Mouse (Mus musculus): ENCODE results near the gene Mrap2.

Gene Mrap2

DNA sequence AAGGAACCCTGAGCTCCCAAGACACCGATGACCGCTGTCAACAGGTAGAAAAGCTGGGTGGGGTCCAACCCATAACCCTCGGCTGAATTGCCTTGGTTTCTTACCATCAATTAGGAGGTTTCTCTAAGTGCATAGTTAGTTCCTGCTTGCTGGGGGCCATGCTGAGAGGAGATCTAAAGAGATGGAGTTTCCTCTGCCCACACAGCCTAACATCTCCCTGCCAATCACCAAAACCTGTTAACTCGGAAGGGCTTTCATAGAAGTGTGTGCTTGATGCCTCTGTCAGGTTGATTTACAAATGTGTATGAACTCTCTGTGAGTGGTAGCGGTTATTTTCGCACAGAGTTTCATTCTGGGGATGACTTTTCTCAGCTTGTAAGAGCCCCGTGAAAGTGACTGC is 34.4 kb downstream of the Mrap2 start:
- DNase-seq (ENCODE audit: low spot score in 2 of 2) = no peak

DNA sequence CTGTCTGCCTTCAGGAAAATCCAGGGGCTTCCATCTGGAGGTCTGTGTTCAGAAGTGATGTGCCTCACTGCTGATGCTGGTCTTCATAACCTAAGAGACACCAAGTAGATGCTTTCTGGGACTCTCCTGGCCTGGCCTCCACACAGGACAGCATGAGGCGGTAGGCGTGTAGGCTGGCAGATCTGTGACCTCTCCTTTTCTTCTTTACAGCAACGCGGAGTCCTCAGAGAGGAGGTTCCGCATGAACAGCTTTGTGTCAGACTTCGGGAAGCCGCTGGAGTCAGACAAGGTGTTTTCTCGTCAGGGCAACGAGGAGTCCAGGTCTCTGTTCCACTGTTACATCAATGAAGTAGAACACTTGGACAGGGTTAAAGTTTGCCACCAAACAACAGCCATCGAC is 38.1 kb downstream of the Mrap2 start:
- no peak for DNase-seq (ENCODE audit: low spot score in 2 of 2)

DNA sequence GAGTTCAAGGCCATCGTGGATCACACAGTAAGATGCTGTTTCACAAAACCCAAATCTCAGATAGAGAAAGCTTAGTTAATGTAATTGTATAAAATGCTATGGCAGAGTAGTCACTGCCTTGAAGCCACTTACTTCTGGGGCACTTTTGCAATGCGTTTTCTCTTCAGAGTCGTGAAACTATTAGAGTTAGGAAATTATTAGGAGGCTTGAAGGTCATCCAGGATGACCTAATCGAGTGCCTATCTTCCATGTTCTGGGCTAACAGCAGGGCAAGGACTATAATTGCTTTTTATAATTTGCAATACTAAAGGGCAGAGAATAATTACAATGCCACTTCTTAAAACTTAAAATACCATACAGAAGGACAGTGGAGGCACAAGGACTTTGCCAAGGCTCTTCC is 43.2 kb downstream of the Mrap2 start:
- no peak for DNase-seq (ENCODE audit: low spot score in 2 of 2)

DNA sequence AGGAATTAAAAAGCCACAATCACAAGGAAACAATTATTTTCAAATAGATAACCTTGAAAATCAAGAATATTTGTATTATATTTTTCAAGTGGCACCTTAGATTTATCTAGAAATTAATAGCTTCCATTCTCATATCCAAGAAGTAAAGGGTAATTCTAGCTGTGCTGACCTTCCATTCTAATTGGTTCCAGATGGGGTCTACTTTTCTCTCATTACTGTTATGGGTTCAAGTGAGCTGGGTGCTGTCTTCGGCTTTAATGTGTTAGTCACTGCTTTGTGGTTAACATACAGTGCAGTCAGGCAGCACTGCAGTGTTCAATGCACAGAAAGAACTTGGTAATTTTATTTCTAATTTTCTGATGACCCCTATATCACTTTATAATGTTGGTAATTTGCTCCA is 49.6 kb downstream of the Mrap2 start:
- no peak for DNase-seq (ENCODE audit: low spot score in 2 of 2)

DNA sequence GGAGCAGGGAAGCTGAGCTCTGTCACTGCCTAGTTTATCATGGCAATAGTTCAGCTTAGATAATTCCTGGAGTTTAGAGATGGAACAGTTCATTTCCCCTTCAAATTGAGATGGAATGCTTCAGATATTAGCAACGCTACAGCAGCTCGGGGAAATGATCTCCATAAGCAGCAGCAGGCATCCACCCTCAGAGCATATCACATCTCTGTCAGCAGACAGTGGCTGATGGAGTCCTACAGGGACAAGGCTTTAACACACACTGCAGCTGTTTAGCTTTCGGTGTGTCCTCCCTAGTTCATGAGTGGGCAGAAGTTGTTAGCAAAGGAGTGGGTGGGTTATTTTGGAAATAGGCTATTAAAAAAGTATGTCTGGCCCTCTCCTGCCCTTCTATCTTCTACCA is 53.2 kb downstream of the Mrap2 start:
- no peak for DNase-seq (ENCODE audit: low spot score in 2 of 2)

DNA sequence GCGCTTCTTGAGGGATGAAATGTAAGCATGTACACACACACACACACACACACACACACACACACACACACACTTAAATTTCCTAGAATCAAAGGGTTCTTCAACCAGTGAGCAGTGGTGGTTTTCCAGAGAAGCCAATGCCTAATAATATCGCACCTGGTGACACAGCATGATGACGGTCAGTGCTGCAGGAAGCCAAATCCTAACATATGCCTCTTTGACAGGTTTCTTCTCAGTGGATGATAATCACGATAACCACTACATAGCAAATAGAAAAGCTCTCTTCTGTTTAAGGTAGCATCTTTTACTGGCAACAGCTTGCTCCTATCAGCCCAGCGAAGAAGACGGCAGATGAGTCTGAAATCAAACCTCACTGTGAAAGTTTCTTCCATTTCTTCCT is 53.9 kb downstream of the Mrap2 start:
- no peak for DNase-seq (ENCODE audit: low spot score in 2 of 2)

DNA sequence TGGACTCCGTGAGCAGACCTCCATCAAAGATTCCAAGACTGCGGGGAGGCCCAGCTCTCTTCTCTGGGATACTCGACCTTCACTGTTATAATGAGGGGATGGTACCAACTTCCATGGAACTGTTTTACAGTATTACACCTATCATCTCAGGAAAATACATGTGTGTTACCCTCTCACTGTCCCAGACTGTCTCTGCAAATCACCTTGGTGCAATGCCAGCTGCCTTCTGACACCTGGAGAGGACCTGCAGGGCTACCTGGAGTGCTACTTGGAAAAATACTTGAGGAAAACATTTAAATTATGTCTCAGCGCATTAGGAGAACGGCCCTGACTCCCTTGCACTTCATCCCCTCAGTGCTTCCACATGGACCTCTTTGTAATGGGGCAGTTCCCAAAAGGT is 56.3 kb downstream of the Mrap2 start:
- DNase-seq (ENCODE audit: low spot score in 2 of 2) = no peak

DNA sequence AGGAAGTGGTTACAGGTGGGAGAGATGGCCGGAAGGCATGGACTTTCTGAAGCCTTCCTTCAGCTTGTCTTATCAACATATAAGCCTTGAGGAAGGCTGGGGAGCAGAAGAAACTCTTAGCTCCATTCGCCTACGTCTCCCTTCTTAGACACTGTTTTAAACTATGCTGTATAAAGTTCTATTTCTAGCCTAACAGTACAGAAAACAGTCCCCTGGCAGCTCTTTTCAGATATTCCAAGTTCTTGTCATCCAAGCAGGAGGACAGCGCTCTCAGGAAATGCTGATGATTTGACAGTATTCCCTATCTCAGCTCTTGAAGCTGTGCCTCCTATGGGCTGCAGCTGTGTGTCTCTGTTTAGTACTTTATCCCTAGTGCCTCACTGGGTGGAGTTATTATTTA is 56.8 kb downstream of the Mrap2 start:
- no peak for DNase-seq (ENCODE audit: low spot score in 2 of 2)

DNA sequence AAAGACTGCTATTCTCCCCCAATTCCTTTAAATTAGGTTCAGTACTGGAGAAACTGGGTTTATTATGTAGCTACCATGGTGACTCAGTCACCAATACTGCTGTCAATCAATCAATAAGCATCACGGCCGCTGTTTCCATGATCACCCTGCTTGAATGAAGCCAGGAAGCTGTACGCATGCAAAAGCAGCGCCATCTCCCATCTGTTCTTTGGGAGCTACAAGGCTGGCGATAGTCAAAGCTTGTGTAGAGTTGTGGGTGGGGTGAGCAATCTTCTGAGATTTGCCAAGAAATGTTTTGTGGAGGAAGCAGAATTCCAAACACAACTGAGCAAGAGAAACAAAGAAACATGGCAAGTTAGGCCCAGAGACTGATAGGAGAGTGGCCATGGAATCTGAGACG is 58.3 kb downstream of the Mrap2 start:
- peak in 1 of 2 experiments; percentile 51 for DNase-seq (ENCODE audit: low spot score in 2 of 2)

DNA sequence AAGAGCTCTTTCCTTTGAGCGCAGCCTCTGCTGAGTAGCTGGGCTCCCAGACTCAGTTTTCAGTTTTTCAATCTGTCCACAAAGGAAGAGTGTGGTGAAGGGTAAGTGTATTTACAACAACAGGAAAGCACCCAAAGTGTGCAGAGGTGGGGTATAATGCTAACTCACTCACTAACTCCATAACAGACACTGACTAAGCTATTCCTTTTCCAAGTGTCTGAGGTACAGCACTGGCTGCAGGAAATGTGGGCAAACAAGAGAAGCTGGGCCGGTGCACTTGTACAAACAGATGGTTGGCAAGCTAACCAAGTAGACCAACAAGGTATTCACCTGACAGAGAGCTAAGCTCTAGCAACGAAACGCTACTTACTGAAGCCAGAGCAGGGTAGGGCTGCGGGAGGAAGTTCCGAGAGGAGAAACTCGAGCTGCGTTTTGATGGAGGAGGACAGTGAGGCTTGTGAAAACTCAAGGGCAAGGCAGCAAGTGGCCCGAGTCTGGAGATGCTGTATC is 66.8 kb downstream of the Mrap2 start:
- DNase-seq (ENCODE audit: low spot score in 2 of 2) = no peak

DNA sequence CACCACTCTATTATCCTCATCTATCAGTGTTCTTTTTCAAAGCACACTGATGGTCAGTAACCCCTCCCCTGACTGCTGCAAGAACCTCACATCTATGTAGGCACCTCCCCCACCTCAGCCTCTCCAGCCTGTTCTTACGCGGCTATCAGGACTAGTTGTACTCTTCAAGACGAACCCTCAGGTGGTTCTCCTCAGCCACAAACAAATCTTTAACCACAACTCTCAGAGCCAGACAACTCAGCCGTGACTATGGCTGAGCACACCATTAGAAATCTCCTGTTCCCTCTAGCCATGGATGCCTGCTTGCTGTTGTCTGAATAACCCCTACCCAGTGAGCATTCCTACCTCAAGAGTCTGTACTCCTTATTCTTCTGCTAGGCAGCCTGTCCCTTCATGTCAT is 69.1 kb downstream of the Mrap2 start:
- no peak for DNase-seq (ENCODE audit: low spot score in 2 of 2)
